In the genomic region with DNA sequence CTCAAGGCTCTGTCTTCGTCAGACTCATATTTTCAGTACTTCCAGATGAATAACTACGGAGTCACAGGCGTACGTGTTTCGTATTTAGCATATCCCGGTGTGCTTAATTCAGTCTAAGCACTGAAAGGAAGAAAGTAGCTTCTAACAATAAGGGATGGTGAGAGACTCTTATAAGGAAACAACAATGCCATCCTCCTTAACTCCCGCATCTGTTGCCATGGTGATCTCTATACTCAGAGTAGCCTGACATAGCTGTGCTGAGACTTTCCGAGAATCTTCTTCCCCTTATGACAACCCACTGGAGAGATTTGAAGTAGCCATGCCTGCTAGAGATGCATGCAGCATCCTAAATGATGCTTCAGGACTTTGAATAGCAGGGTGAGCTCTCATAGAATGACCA, we compare ENCODE assay signal across 20 mouse cellular contexts.
DNase-seq lines count a peak whose midpoint lies in the region; ATAC-seq lines count a peak whose summit lies in the region.
"Had no signal": no experiment of that assay in that cellular context is flagged by ENCODE, and none has a peak within 500 bp of the region (broad histone marks: within the 10 kb centered on the region; RNA-seq: fewer than 3 reads in every experiment).

No protein-coding gene starts in this region.

- no peak overlapping the region for H3K9ac ChIP-seq in forebrain, embryonic 14.5 days (ENCODE audit: low read length)
- H3K9ac ChIP-seq in midbrain, embryonic 14.5 days (replicated peaks; ENCODE audit: low read length) = no peak overlapping the region
- H3K9ac ChIP-seq: embryonic facial prominence, embryonic 15.5 days; heart, embryonic 12.5 days; liver, embryonic 12.5 days; lung, embryonic 15.5 days had no signal

- ATAC-seq in forebrain, embryonic 14.5 days = peak; percentile 62; the same call in 1 of the 2 replicates
- ATAC-seq in midbrain, embryonic 14.5 days (ENCODE audit: low FRiP score, low TSS enrichment) = peak; percentile 70
- no peak for ATAC-seq in monocyte, adult 5-6 weeks (replicated peaks; ENCODE audit: insufficient number of reproducible peaks, low FRiP score, low TSS enrichment, poor library complexity, severe bottlenecking)
- ATAC-seq in erythroid progenitor cell, adult 5-6 weeks (replicated peaks; ENCODE audit: low FRiP score, poor library complexity, severe bottlenecking) = no peak
- ATAC-seq: intestine, postnatal 0 days; liver, embryonic 12.5 days had no signal

- H3K4me1 ChIP-seq in forebrain, embryonic 14.5 days (ENCODE audit: control insufficient read depth, insufficient read depth, low read length) = no peaks in the 10 kb centered on the region
- H3K4me1 ChIP-seq in forebrain, embryonic 10.5 days = peaks cover 6% of the 10 kb centered on the region
- H3K4me1 ChIP-seq in midbrain, embryonic 14.5 days (ENCODE audit: control insufficient read depth, insufficient read depth, low read length) = peaks cover 19% of the 10 kb centered on the region
- H3K4me1 ChIP-seq: embryonic facial prominence, embryonic 15.5 days; liver, embryonic 12.5 days; lung, embryonic 15.5 days had no signal

- H3K36me3 ChIP-seq in forebrain, embryonic 14.5 days (ENCODE audit: control insufficient read depth, insufficient read depth, low read length) = no peaks in the 10 kb centered on the region
- H3K36me3 ChIP-seq in forebrain, embryonic 10.5 days (replicated peaks) = no peaks in the 10 kb centered on the region
- no peaks in the 10 kb centered on the region for H3K36me3 ChIP-seq in midbrain, embryonic 14.5 days (ENCODE audit: control insufficient read depth, insufficient read depth, low read length)
- H3K36me3 ChIP-seq: embryonic facial prominence, embryonic 15.5 days; heart, embryonic 12.5 days; limb, embryonic 10.5 days; liver, embryonic 12.5 days; lung, embryonic 15.5 days had no signal

- H3K27me3 ChIP-seq in forebrain, embryonic 14.5 days (replicated peaks; ENCODE audit: control insufficient read depth, insufficient read depth, low read length) = no peaks in the 10 kb centered on the region
- H3K27me3 ChIP-seq in forebrain, embryonic 10.5 days (ENCODE audit: poor library complexity, severe bottlenecking) = peaks cover 18% of the 10 kb centered on the region
- H3K27me3 ChIP-seq in midbrain, embryonic 14.5 days (ENCODE audit: control insufficient read depth, insufficient read depth, low read length) = no peaks in the 10 kb centered on the region
- H3K27me3 ChIP-seq: lung, embryonic 15.5 days had no signal

- WGBS in forebrain, embryonic 14.5 days = 21% methylated on average over 8 of the region's 8 CpGs
- 67% methylated on average over 8 of the region's 8 CpGs for WGBS in forebrain, embryonic 10.5 days
- WGBS in midbrain, embryonic 14.5 days = 8% methylated on average over 8 of the region's 8 CpGs

- no peak overlapping the region for H3K4me2 ChIP-seq in forebrain, embryonic 14.5 days (ENCODE audit: low read length)
- 0 out of 2 replicates have a peak overlapping the region, but pooled peaks have one; percentile 0 for H3K4me2 ChIP-seq in midbrain, embryonic 14.5 days (ENCODE audit: low read length)
- H3K4me2 ChIP-seq: embryonic facial prominence, embryonic 15.5 days; heart, embryonic 12.5 days; liver, embryonic 12.5 days; lung, embryonic 15.5 days had no signal

- H3K27ac ChIP-seq in forebrain, embryonic 14.5 days (ENCODE audit: low read depth, low read length) = peak overlapping the region; percentile 48; the same call in 1 of the 2 replicates
- no peak overlapping the region for H3K27ac ChIP-seq in forebrain, embryonic 10.5 days
- H3K27ac ChIP-seq in midbrain, embryonic 14.5 days (replicated peaks; ENCODE audit: low read depth, low read length) = peak overlapping the region; percentile 43
- H3K27ac ChIP-seq: embryonic facial prominence, embryonic 15.5 days; limb, embryonic 10.5 days; liver, embryonic 12.5 days; lung, embryonic 15.5 days had no signal

- no peaks in the 10 kb centered on the region for H3K9me3 ChIP-seq in forebrain, embryonic 14.5 days (replicated peaks; ENCODE audit: control insufficient read depth, low read length)
- H3K9me3 ChIP-seq in forebrain, embryonic 10.5 days = no peaks in the 10 kb centered on the region
- no peaks in the 10 kb centered on the region for H3K9me3 ChIP-seq in midbrain, embryonic 14.5 days (ENCODE audit: control insufficient read depth, low read length)
- H3K9me3 ChIP-seq: embryonic facial prominence, embryonic 15.5 days; heart, embryonic 12.5 days; limb, embryonic 10.5 days; liver, embryonic 12.5 days; lung, embryonic 15.5 days had no signal

- no peak overlapping the region for H3K4me3 ChIP-seq in forebrain, embryonic 14.5 days (ENCODE audit: low read depth, low read length)
- no peak overlapping the region for H3K4me3 ChIP-seq in forebrain, embryonic 10.5 days
- H3K4me3 ChIP-seq in midbrain, embryonic 14.5 days (replicated peaks; ENCODE audit: low read depth, low read length) = no peak overlapping the region
- H3K4me3 ChIP-seq: embryonic facial prominence, embryonic 15.5 days; heart, embryonic 12.5 days; limb, embryonic 10.5 days; liver, embryonic 12.5 days; lung, embryonic 15.5 days had no signal

- DNase-seq in forebrain, embryonic 14.5 days (ENCODE audit: low spot score) = peak; percentile 78
- DNase-seq in forebrain, embryonic 10.5 days (ENCODE audit: extremely low spot score, low spot score) = no peak
- peak; percentile 34 to 42 for DNase-seq in right cerebral cortex, adult 2 months (ENCODE audit: low spot score in 2 of 2)
- no peak for DNase-seq in right cerebral cortex, postnatal 14 days
- peak; percentile 84 for DNase-seq in midbrain, embryonic 14.5 days
- no peak for DNase-seq in kidney, adult 9 months
- DNase-seq: cerebellum, adult 11-12 months; gastrocnemius, postnatal 36 days; heart, postnatal 36 days; kidney, postnatal 4 days; spleen, adult 18-20 months; thymus, postnatal 14 days had no signal

Comparison
In these comparisons a context has a peak if more than half of its experiments do, and no peak if none do; other contexts are left out.
1. DNase-seq: peak in forebrain, embryonic 14.5 days (single experiment), right cerebral cortex, adult 2 months (2 of 2) and midbrain, embryonic 14.5 days (single experiment); none in forebrain, embryonic 10.5 days (single experiment), right cerebral cortex, postnatal 14 days (single experiment) and kidney, adult 9 months (single experiment).
2. ATAC-seq: peak in forebrain, embryonic 14.5 days (single experiment) and midbrain, embryonic 14.5 days (single experiment); none in monocyte, adult 5-6 weeks (single experiment) and erythroid progenitor cell, adult 5-6 weeks (single experiment).